Mouse (Mus musculus): ENCODE measurements around the gene Snrnp70. TPM values are rescaled to one million over a fixed set of nuclear protein-coding genes. Genes with fewer than 3 reads are reported as not detected.
"Not testable (repeated sequence)": the region's sequence is repeated elsewhere in the genome, so short reads cannot be mapped to it uniquely, and the experiment has no call there.

Snrnp70 gene
- polyA plus RNA-seq, 1 experiment from 2014 or later = 241 TPM

- Histone ChIP-seq H3K36me3 (no peaks in the 10 kb centered on the region), H3K27ac (no peak overlapping the region), H3K4me3 (peak overlapping the region; percentile 63; the same call in 1 of the 2 replicates), H3K9me3 (no peaks in the 10 kb centered on the region), H3K4me1 (peaks cover 22% of the 10 kb centered on the region), H3K27me3 (ENCODE audit: insufficient read depth, poor library complexity, severe bottlenecking) (peaks cover 93% of the 10 kb centered on the region)
- no peak for DNase-seq (ENCODE audit: low spot score)
- WGBS = 42% methylated on average over 18 of the region's 18 CpGs
These were observed 35.0 kb downstream of the Snrnp70 start for GRCm38 (mm10) chr7:45360404-45361125.

DNA sequence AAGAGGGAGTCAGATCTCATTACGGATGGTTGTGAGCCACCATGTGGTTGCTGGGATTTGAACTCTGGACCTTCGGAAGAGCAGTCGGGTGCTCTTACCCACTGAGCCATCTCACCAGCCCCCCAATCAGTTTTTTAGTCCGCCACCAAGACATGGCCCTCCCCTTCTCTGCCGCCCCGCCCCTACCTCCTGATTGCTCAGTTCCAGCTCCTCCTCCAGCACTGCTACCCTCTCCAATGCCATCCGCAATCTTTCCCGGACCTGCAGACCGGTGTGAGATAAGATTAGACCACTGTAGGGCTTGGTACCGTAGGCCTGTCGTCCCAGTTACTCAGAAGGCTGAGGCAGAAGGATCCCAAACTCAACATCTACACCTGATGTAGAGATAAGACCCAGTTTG is 36.5 kb downstream of the Snrnp70 start:
- not testable (repeated sequence) for H3K36me3 ChIP-seq; DNase-seq (ENCODE audit: low spot score); H3K9me3 ChIP-seq; H3K27ac ChIP-seq; H3K4me3 ChIP-seq
- Histone ChIP-seq H3K4me1 (peaks cover 21% of the 10 kb centered on the region), H3K27me3 (ENCODE audit: insufficient read depth, poor library complexity, severe bottlenecking) (peaks cover 90% of the 10 kb centered on the region)
- WGBS = 42% methylated on average over 11 of the region's 11 CpGs

GRCm38 (mm10) chr7:45356087-45356486 is 39.5 kb downstream of the Snrnp70 start:
- WGBS = 36% methylated on average over 13 of the region's 13 CpGs
- no peak overlapping the region for H3K4me3 ChIP-seq
- no peaks in the 10 kb centered on the region for H3K9me3 ChIP-seq
- H3K4me1 ChIP-seq = peaks cover 8% of the 10 kb centered on the region
- H3K36me3 ChIP-seq = no peaks in the 10 kb centered on the region
- H3K27ac ChIP-seq = no peak overlapping the region
- DNase-seq (ENCODE audit: low spot score) = no peak
- peaks cover 80% of the 10 kb centered on the region for H3K27me3 ChIP-seq (ENCODE audit: insufficient read depth, poor library complexity, severe bottlenecking)

DNA sequence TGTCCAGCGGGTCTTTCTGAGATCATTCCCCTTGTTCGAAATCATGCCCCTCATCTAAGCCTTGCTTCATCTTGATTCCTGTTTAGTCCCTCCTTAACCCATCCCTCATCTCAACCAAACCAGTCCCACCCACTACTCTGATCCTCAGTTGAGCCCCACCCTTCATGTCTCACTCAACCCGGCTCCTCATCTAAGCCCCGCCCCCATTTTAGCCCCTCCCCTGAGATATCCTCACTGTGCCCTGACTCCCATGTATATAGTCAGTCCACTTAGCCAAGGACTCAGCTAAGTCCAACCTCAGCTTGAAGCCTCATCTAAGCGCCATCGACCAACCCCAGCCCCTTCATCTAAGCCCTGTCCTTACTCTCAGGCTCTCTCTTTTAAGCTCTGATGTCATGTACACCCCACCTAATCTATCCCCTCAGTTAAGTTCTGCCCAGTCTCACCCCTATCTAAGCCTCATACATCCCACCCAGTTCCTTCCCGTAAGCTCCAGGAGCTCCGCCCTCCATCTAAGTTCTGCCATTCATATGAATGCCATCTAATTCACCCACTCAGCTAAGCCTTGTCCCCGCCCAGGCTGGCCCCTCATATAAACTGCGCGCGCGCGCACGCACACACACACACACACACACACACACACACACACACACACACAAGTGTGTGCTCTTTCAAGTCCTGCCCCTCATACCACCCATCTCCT is 40.1 kb downstream of the Snrnp70 start:
- Histone ChIP-seq H3K36me3 (no peaks in the 10 kb centered on the region), H3K4me3 (no peak overlapping the region), H3K9me3 (no peaks in the 10 kb centered on the region), H3K27me3 (ENCODE audit: insufficient read depth, poor library complexity, severe bottlenecking) (peaks cover 80% of the 10 kb centered on the region), H3K4me1 (peaks cover 6% of the 10 kb centered on the region), H3K27ac (no peak overlapping the region)
- 62% methylated on average over 15 of the region's 15 CpGs for WGBS
- DNase-seq (ENCODE audit: low spot score) = no peak

DNA sequence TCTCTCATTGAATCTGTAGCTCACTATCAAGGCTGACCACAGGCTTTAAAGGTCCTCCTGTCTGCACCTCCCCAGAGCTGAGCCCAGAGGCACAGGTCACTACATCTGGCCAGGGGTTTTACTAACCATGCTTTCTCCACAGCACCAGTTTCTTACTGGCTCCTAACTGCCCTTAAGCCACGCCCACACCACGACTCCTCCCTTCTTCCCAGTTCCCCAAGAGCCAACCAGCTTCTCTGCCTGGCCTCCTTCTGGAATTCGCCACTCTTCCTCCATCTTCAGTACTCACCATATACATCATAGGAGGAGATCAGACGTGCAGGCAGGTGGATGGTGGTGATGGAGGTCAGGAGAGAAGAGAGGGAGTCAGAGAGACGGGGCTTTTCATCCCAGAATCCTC is 42.5 kb downstream of the Snrnp70 start:
- no peak overlapping the region for H3K4me3 ChIP-seq
- no peak for DNase-seq (ENCODE audit: low spot score)
- 15% methylated on average over 5 of the region's 5 CpGs for WGBS
- H3K27me3 ChIP-seq (ENCODE audit: insufficient read depth, poor library complexity, severe bottlenecking) = peaks cover 65% of the 10 kb centered on the region
- H3K27ac ChIP-seq = no peak overlapping the region
- no peaks in the 10 kb centered on the region for H3K9me3 ChIP-seq
- H3K4me1 ChIP-seq = peaks cover 6% of the 10 kb centered on the region
- no peaks in the 10 kb centered on the region for H3K36me3 ChIP-seq

- WGBS = 65% methylated on average over 13 of the region's 13 CpGs
- H3K4me1 ChIP-seq = peaks cover 11% of the 10 kb centered on the region; the same call in 1 of the 2 replicates
- no peak overlapping the region for H3K4me3 ChIP-seq
- H3K27ac ChIP-seq = no peak overlapping the region
- peaks cover 43% of the 10 kb centered on the region for H3K27me3 ChIP-seq (ENCODE audit: insufficient read depth, poor library complexity, severe bottlenecking)
- no peaks in the 10 kb centered on the region for H3K36me3 ChIP-seq
- H3K9me3 ChIP-seq = no peaks in the 10 kb centered on the region
- no peak for DNase-seq (ENCODE audit: low spot score)
These were observed 48.6 kb downstream of the Snrnp70 start for GRCm38 (mm10) chr7:45346905-45347304.

DNA sequence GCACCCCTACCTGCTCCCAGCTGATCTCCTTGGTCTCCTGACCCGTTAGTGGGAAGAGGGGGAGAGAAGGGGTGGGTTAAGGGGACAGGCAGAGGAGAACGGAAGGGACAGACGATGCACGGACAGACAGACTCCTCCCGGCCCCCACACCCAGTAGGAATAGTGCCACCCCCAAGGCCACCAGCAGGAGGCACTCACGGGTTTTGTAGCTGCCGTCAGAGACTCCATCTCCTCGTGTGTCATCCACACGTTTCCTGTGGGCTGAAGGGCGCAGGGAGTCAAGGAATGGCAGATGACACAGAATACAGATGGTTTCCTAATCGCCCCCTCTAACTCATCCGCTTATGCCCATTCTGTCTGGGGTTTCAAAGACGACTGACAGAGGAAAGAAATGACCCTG is 52.0 kb downstream of the Snrnp70 start:
- Histone ChIP-seq H3K9me3 (no peaks in the 10 kb centered on the region), H3K27ac (no peak overlapping the region; the same call in 1 of the 2 replicates), H3K4me3 (no peak overlapping the region), H3K27me3 (ENCODE audit: insufficient read depth, poor library complexity, severe bottlenecking) (peaks cover 28% of the 10 kb centered on the region), H3K4me1 (peaks cover 41% of the 10 kb centered on the region), H3K36me3 (no peaks in the 10 kb centered on the region)
- DNase-seq (ENCODE audit: low spot score) = no peak
- 18% methylated on average over 13 of the region's 13 CpGs for WGBS

DNA sequence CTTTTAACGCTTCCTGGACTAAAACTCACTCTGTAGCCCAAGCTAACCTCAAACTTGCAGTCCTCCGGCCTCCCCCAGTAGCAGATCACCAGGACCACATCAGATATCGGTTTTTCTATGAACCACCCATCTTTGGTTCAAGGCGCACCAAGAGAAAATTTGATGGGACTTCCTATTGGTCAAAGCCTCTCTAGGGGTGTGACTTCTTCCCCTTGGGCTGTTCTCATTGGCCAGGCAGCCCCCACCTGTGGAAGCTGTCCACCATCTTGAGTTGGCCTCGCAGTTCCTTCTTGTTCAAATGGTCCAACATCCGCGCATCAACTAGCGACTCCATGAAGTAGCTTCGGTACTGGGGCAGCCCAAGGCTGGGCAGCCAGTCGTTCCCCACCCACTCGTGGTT is 53.5 kb downstream of the Snrnp70 start:
- 88% methylated on average over 11 of the region's 11 CpGs for WGBS

DNA sequence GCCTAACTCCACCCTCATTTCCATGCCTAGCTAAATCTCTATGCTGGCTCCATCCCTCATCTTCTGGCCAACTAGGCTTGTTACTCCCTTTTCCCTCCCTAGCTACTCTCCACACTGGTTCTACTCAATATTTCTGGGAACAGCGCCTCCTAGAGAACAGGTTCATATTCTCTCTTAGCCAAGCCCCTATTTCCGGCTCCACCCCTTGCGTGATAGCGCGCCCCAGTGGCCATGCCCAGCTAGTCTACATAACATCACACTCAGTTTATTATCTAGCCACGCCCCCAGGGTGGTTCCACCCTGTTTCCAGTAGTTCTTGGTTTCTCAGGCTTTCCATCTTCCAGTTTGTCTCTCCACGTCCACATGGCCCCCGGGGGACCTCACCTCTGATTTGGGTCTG is 54.2 kb downstream of the Snrnp70 start:
- peak overlapping the region; percentile 62 for H3K27ac ChIP-seq
- WGBS = 2% methylated on average over 8 of the region's 8 CpGs
- H3K36me3 ChIP-seq = no peaks in the 10 kb centered on the region
- H3K4me3 ChIP-seq = peak overlapping the region; percentile 64
- H3K9me3 ChIP-seq = no peaks in the 10 kb centered on the region
- peaks cover 60% of the 10 kb centered on the region for H3K4me1 ChIP-seq
- H3K27me3 ChIP-seq (ENCODE audit: insufficient read depth, poor library complexity, severe bottlenecking) = peaks cover 26% of the 10 kb centered on the region
- peak; percentile 94 for DNase-seq (ENCODE audit: low spot score)

More for the DNA sequence above, 53.5 kb downstream of the Snrnp70 start:
- Histone ChIP-seq H3K4me1 (peaks cover 56% of the 10 kb centered on the region), H3K36me3 (no peaks in the 10 kb centered on the region), H3K9me3 (no peaks in the 10 kb centered on the region), H3K4me3 (no peak overlapping the region), H3K27me3 (ENCODE audit: insufficient read depth, poor library complexity, severe bottlenecking) (peaks cover 32% of the 10 kb centered on the region), H3K27ac (no peak overlapping the region)
- DNase-seq (ENCODE audit: low spot score) = no peak

- Histone ChIP-seq H3K9me3 (no peaks in the 10 kb centered on the region), H3K4me3 (peak overlapping the region; percentile 64), H3K36me3 (no peaks in the 10 kb centered on the region), H3K4me1 (peaks cover 66% of the 10 kb centered on the region), H3K27me3 (ENCODE audit: insufficient read depth, poor library complexity, severe bottlenecking) (peaks cover 26% of the 10 kb centered on the region), H3K27ac (peak overlapping the region; percentile 89)
- no peak for DNase-seq (ENCODE audit: low spot score)
- WGBS = under 1% methylated on average over 11 of the region's 11 CpGs
These were observed 54.9 kb downstream of the Snrnp70 start for GRCm38 (mm10) chr7:45340669-45341068.

DNA sequence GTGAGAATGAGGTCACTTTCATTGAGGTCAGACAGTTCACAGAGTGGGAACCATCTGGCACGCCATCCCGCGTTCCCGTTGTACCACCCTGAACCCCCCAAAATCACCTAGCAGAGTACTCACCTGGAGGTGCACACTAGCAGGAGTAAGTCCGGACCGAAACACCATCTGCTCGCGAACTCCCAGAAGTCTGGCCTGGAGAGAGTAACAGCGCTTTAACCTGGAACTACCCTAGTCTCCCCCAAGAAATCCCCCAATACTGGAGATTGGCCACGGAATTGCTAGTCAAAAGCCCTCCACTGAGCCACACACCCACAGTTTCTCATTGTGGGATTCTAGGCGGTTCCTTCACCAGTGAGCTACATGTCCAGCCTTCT is 55.5 kb downstream of the Snrnp70 start:
- Histone ChIP-seq H3K36me3 (no peaks in the 10 kb centered on the region), H3K27ac (peak overlapping the region; percentile 89), H3K9me3 (no peaks in the 10 kb centered on the region), H3K27me3 (ENCODE audit: insufficient read depth, poor library complexity, severe bottlenecking) (peaks cover 26% of the 10 kb centered on the region), H3K4me3 (peak overlapping the region; percentile 64), H3K4me1 (peaks cover 72% of the 10 kb centered on the region)
- DNase-seq (ENCODE audit: low spot score) = no peak
- 4% methylated on average over 11 of the region's 11 CpGs for WGBS

DNA sequence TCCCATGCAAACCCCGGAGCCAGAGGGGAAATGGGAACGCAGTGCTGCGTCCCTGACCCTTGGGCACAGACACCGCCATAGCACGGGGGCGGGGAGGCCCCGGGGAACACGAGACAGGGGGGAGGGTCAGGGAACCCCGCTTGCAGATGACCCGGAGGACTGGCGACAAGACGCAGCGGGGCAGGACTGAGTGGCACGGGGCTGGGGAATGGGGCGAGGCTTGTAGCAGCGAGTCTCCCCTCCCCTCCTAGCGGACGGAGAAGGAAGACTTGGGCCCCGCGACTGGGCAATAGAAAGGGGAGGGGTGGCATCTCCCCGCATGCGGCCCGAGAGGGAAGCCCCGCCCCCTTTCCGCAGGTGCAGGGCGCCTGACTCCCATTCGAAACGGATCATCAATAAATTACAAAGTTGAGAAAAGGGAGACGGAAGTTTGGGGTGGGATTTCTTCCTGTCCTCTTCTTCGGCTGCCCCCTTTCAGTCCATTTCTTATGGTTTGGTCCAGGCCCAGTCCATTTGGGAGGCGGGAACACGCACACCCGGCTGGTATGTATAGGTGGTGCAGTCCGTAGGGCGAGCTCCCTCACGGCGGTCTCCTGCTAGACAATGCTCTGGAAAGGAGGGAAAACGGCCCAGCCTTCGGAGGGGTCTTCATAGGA is 56.0 kb downstream of the Snrnp70 start:
- Histone ChIP-seq H3K27ac (peak overlapping the region; percentile 89), H3K4me1 (peaks cover 77% of the 10 kb centered on the region), H3K27me3 (ENCODE audit: insufficient read depth, poor library complexity, severe bottlenecking) (peaks cover 26% of the 10 kb centered on the region), H3K4me3 (peak overlapping the region; percentile 64), H3K36me3 (no peaks in the 10 kb centered on the region), H3K9me3 (no peaks in the 10 kb centered on the region)
- DNase-seq (ENCODE audit: low spot score) = peak; percentile 92
- under 1% methylated on average over 34 of the region's 39 CpGs for WGBS

All from heart, embryonic 10.5 days (tissue).